In genomic region chr2:20727752-20728438, GRCm38 (mm10) we compare ENCODE assay signal across 26 mouse cellular contexts.
DNase-seq lines count a peak whose midpoint lies in the region; ATAC-seq and TF ChIP-seq lines count a peak whose summit lies in the region.
"Had no signal": no experiment of that assay in that cellular context is flagged by ENCODE, and none has a peak within 500 bp of the region (broad histone marks: within the 10 kb centered on the region; RNA-seq: fewer than 3 reads in every experiment).

No protein-coding gene starts in this region.

- no peaks in the 10 kb centered on the region for H3K4me1 ChIP-seq in liver, adult 2 months (ENCODE audit: control insufficient read depth, insufficient read depth, low read length)
- H3K4me1 ChIP-seq in liver, embryonic 12.5 days, result peaks cover 10% of the 10 kb centered on the region; the same call in 1 of the 2 replicates
- H3K4me1 ChIP-seq: liver, embryonic 13.5 days; neural tube, embryonic 15.5 days had no signal

- no peak for TF ChIP-seq POLR2A in liver, adult 2 months (IDR thresholded peaks at IDR 0.05; ENCODE audit: extremely low read depth, insufficient read depth, low read length)

- H3K9ac ChIP-seq in liver, adult 2 months (ENCODE audit: low read depth, low read length), result no peak overlapping the region
- H3K9ac ChIP-seq in liver, embryonic 12.5 days, result no peak overlapping the region
- H3K9ac ChIP-seq: liver, embryonic 13.5 days; lung, embryonic 14.5 days; neural tube, embryonic 15.5 days had no signal

- intact Hi-C loops in heart, postnatal 36 days (cut with DNase I), result no loop called here

- no peaks in the 10 kb centered on the region for H3K9me3 ChIP-seq in liver, embryonic 12.5 days (replicated peaks)
- H3K9me3 ChIP-seq: G1E; hindbrain, embryonic 10.5 days; liver, embryonic 13.5 days; midbrain, embryonic 10.5 days; neural tube, embryonic 15.5 days had no signal

- H3K27me3 ChIP-seq in liver, adult 2 months (ENCODE audit: control insufficient read depth, insufficient read depth, low read length), result no peaks in the 10 kb centered on the region
- H3K27me3 ChIP-seq in liver, embryonic 12.5 days (replicated peaks), result no peaks in the 10 kb centered on the region
- H3K27me3 ChIP-seq: liver, embryonic 13.5 days; neural tube, embryonic 15.5 days had no signal

- no peak overlapping the region for H3K4me2 ChIP-seq in liver, embryonic 12.5 days
- H3K4me2 ChIP-seq: liver, embryonic 13.5 days; lung, embryonic 14.5 days; neural tube, embryonic 15.5 days had no signal

- DNase-seq in frontal cortex, postnatal 25 days (ENCODE audit: low spot score in 2 of 2), result no peak
- peak; percentile 32 for DNase-seq in liver, adult 2 months (ENCODE audit: extremely low read depth, low read depth, low spot score)
- DNase-seq in skeletal muscle tissue, adult 2 months (ENCODE audit: low read depth, low spot score), result peak; percentile 27
- DNase-seq in lung, postnatal 10 days, result no peak
- no peak for DNase-seq in heart, postnatal 36 days
- DNase-seq: adrenal gland, adult 2 months; cerebellum, adult 18-20 months; cerebellum, postnatal 25 days; embryo, embryonic 11 days; gastrocnemius, postnatal 25 days; kidney, adult 8-10 months; kidney, postnatal 25 days; liver, embryonic 13.5 days; lung, embryonic 14.5 days; lung, postnatal 36 days; spleen, adult 18-20 months had no signal

- peak; percentile 64; the same call in 1 of the 2 replicates for ATAC-seq in frontal cortex, adult (ENCODE audit: low TSS enrichment)
- ATAC-seq in liver, embryonic 12.5 days, result no peak
- ATAC-seq in common myeloid progenitor, adult 5-6 weeks (replicated peaks; ENCODE audit: low read depth, poor library complexity, severe bottlenecking), result peak; percentile 32
- ATAC-seq: CD4-positive, CD25-positive, alpha-beta regulatory T cell, adult 4 months; forebrain, embryonic 14.5 days had no signal

- H3K79me2 ChIP-seq in liver, adult 2 months (ENCODE audit: control insufficient read depth, insufficient read depth, low read length), result no peaks in the 10 kb centered on the region

- H3K27ac ChIP-seq in liver, adult 2 months (replicated peaks; ENCODE audit: insufficient read depth, low read depth, low read length), result no peak overlapping the region
- H3K27ac ChIP-seq in liver, embryonic 12.5 days, result no peak overlapping the region
- H3K27ac ChIP-seq: hindbrain, embryonic 10.5 days; layer of hippocampus, adult 2 months; liver, embryonic 13.5 days; midbrain, embryonic 10.5 days; neural tube, embryonic 15.5 days had no signal

- H3K4me3 ChIP-seq in liver, adult 2 months (ENCODE audit: insufficient read depth, low read depth, low read length), result no peak overlapping the region
- H3K4me3 ChIP-seq in liver, embryonic 12.5 days, result no peak overlapping the region
- H3K4me3 ChIP-seq: hindbrain, embryonic 10.5 days; layer of hippocampus, adult 2 months; liver, embryonic 13.5 days; midbrain, embryonic 10.5 days; neural tube, embryonic 15.5 days had no signal

- TF ChIP-seq CTCF in liver, adult 2 months (IDR thresholded peaks at IDR 0.05; ENCODE audit: low read depth, low read length), result no peak

- 82% methylated on average over 6 of the region's 6 CpGs for WGBS in liver, adult 2 months
- WGBS in liver, embryonic 12.5 days (ENCODE audit: insufficient replicate concordance), result 45% methylated on average over 6 of the region's 6 CpGs

- H3K36me3 ChIP-seq in liver, adult 2 months (ENCODE audit: control insufficient read depth, insufficient read depth, low read length), result no peaks in the 10 kb centered on the region
- no peaks in the 10 kb centered on the region for H3K36me3 ChIP-seq in liver, embryonic 12.5 days
- H3K36me3 ChIP-seq: G1E; hindbrain, embryonic 10.5 days; liver, embryonic 13.5 days; midbrain, embryonic 10.5 days; neural tube, embryonic 15.5 days had no signal

Comparison
In these comparisons a context has a peak if more than half of its experiments do, and no peak if none do; other contexts are left out.
1. DNase-seq: peak in liver, adult 2 months (single experiment) and skeletal muscle tissue, adult 2 months (single experiment); none in frontal cortex, postnatal 25 days (0 of 2), lung, postnatal 10 days (single experiment) and heart, postnatal 36 days (0 of 2).